Mouse (Mus musculus): ENCODE results near the gene Fam117a. TPM values are rescaled to one million over a fixed set of nuclear protein-coding genes. Genes with fewer than 3 reads are reported as not detected.

The Fam117a gene
- polyA plus RNA-seq, 1 experiment = 28.6 TPM

- no peak for DNase-seq (ENCODE audit: low read depth)
Measured at GRCm38 (mm10) chr11:95417341-95417740, 80.5 kb downstream of the Fam117a start.

- no peak for DNase-seq (ENCODE audit: low read depth)
Measured at GRCm38 (mm10) chr11:95420880-95421435, 84.1 kb downstream of the Fam117a start.

DNA sequence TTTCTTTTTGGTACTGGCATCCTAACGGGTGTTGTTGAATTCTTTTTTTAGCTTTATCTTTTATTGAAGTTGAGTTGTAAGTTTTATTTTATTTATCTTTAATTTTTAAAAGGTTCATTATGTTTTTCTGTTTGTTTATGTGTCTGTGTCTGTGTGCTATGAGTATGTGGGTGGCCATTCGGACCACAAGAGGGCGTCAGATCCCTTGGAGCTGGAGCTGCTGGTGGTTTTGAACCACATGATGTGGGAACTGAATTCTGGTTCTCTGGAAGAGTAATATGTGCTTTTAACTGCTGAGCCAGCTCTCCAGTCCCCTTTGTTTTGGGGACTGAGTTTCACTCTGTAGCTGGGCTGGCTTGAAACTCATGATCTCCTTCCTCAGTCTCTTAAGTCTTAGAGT is 86.7 kb downstream of the Fam117a start:
- no peak for DNase-seq (ENCODE audit: low read depth)

DNA sequence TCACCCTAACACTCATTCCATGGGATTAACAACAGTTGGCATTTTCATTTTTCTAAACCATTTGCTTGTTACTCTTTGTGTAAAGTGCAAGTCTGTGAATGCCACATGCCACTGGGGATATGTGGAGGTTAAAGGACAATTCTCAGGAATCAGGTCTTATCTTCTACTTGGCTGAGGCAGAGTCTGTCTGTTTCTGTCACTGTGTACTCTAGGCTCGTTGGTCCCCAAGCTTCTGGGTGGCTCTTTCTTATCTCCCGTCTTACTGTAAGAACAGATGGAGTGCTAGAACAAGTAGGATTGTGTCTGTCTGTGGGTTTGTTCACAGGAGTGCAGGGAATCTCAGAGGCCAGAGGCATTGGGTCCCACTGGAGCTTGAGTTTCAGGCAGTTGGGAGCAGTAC is 94.5 kb downstream of the Fam117a start:
- DNase-seq (ENCODE audit: low read depth) = no peak

Other genes starting within 250 kb of the Fam117a start
- gene Dlx3, start 216.9 kb upstream of the Fam117a start, polyA plus RNA-seq (2012; rRNA removed) = 0.07 and 0.29 TPM in 2 replicates
- 0.16 and 0.32 TPM in 2 replicates for gene Dlx4, start 190.8 kb upstream of the Fam117a start, polyA plus RNA-seq (2012; rRNA removed)
- 0.09 TPM in 1 of 2 replicates, not detected in the other for gene Tac4, start 75.5 kb upstream of the Fam117a start, polyA plus RNA-seq (2012; rRNA removed)
- gene Kat7, start 26.8 kb upstream of the Fam117a start, polyA plus RNA-seq (2012; rRNA removed) = 33.8 and 37.7 TPM in 2 replicates
- gene Slc35b1, start 47.7 kb downstream of the Fam117a start, polyA plus RNA-seq (2012; rRNA removed) = 157 TPM in 2 replicates
- gene Spop, start 77.1 kb downstream of the Fam117a start, polyA plus RNA-seq (2012; rRNA removed) = 38.5 and 70.1 TPM in 2 replicates
- 1.6 TPM in 2 replicates for gene Nxph3, start 177.6 kb downstream of the Fam117a start, polyA plus RNA-seq (2012; rRNA removed)

Data from gonadal fat pad, adult 2 months (tissue).